Mouse (Mus musculus): ENCODE measurements at regions not wholly inside any gene's neighbourhood (a gene's known extent, or its start where the extent isn't known, plus 50 kb on each side); places are given as distances from the start of the nearest gene placed in this dataset.

GRCm38 (mm10) chr2:22096848-22097247 lies 130.5 kb upstream of the Myo3a start:
- TF ChIP-seq MAFK (IDR thresholded peaks at IDR 0.05; ENCODE audit: borderline replicate concordance, low read depth, low read length) (no peak), TBP (IDR thresholded peaks at IDR 0.05; ENCODE audit: low read depth, low read length) (no peak)

All from MEL (cell line).